In the genomic region with DNA sequence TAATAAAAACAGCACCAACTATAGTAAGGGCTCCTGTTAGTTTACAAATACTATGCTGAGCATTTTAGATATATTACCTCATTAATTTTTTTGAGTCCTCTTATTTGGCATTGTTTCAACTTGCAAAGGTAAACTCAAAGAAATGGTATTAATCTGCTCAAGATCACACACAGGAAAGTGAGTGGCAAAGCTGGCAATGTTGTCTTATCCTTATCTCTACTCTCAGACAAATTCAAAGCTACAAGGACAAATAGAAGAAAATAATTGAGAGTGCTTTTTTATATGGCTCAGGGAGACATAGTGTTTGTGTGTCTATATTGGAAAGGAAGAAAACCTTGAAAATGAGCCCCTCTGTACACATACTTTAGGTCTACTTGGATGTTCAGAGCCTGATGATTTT, we compare ENCODE assay signal across 34 mouse cellular contexts.
"Had no signal": no experiment of that assay in that cellular context is flagged by ENCODE, and none has a peak within 500 bp of the region (broad histone marks: within the 10 kb centered on the region; RNA-seq: fewer than 3 reads in every experiment).

No protein-coding gene starts in this region.

- H3K27ac ChIP-seq: heart, embryonic 13.5 days; heart, embryonic 15.5 days; hindbrain, embryonic 10.5 days; hindbrain, embryonic 12.5 days; hindbrain, embryonic 13.5 days; hindbrain, embryonic 14.5 days; hindbrain, embryonic 15.5 days; hindbrain, postnatal 0 days; intestine, embryonic 15.5 days; kidney, embryonic 15.5 days; kidney, postnatal 0 days; layer of hippocampus, adult 2 months; left cerebral cortex, adult 2 months had no signal

- H3K36me3 ChIP-seq: heart, embryonic 12.5 days; heart, embryonic 13.5 days; heart, embryonic 15.5 days; hindbrain, embryonic 10.5 days; hindbrain, embryonic 12.5 days; hindbrain, embryonic 13.5 days; hindbrain, embryonic 15.5 days; intestine, embryonic 15.5 days; kidney, embryonic 15.5 days had no signal

- ATAC-seq: hindbrain, embryonic 16.5 days; hindbrain, postnatal 0 days; inflammation-experienced regulatory T-cells, adult 6 months; intestine, embryonic 15.5 days; intestine, embryonic 16.5 days; intestine, postnatal 0 days had no signal

- H3K4me3 ChIP-seq: heart, embryonic 12.5 days; heart, embryonic 13.5 days; heart, embryonic 15.5 days; hindbrain, embryonic 10.5 days; hindbrain, embryonic 12.5 days; hindbrain, embryonic 13.5 days; hindbrain, embryonic 15.5 days; intestine, embryonic 15.5 days; kidney, embryonic 15.5 days; layer of hippocampus, adult 2 months; left cerebral cortex, adult 2 months had no signal

- H3K9me3 ChIP-seq: heart, embryonic 12.5 days; heart, embryonic 13.5 days; heart, embryonic 15.5 days; hindbrain, embryonic 10.5 days; hindbrain, embryonic 12.5 days; hindbrain, embryonic 13.5 days; hindbrain, embryonic 15.5 days; intestine, embryonic 15.5 days; kidney, embryonic 15.5 days had no signal

- H3K9ac ChIP-seq: heart, embryonic 12.5 days; heart, embryonic 13.5 days; heart, embryonic 15.5 days; hindbrain, embryonic 12.5 days; hindbrain, embryonic 13.5 days; hindbrain, embryonic 14.5 days; hindbrain, embryonic 15.5 days; intestine, embryonic 15.5 days; kidney, embryonic 15.5 days had no signal

- H3K27me3 ChIP-seq: heart, embryonic 12.5 days; heart, embryonic 13.5 days; heart, embryonic 15.5 days; hindbrain, embryonic 12.5 days; hindbrain, embryonic 13.5 days; hindbrain, embryonic 15.5 days; intestine, embryonic 15.5 days; kidney, embryonic 15.5 days had no signal

- H3K4me1 ChIP-seq: heart, embryonic 12.5 days; heart, embryonic 13.5 days; heart, embryonic 15.5 days; hindbrain, embryonic 10.5 days; hindbrain, embryonic 12.5 days; hindbrain, embryonic 13.5 days; hindbrain, embryonic 15.5 days; intestine, embryonic 15.5 days; kidney, embryonic 15.5 days had no signal

- DNase-seq: heart, postnatal 10 days; heart, postnatal 14 days; heart, postnatal 36 days; heart, postnatal 4 days; kidney, adult 11 months; kidney, adult 18-20 months; kidney, adult 2 months; kidney, adult 8-10 months; kidney, adult 9 months; kidney, postnatal 10 days; kidney, postnatal 14 days; kidney, postnatal 25 days; kidney, postnatal 36 days; kidney, postnatal 4 days; layer of hippocampus, adult 9-11 months; layer of hippocampus, postnatal 36 days had no signal
